Mouse (Mus musculus): Measurements from ENCODE around the gene Lrp8.

The Lrp8 gene

GRCm38 (mm10) chr4:107910020-107910419 lies 108.0 kb downstream of the Lrp8 start:
- DNase-seq (ENCODE audit: low read depth in 1 of 2, low spot score in 2 of 2), result no peak

- DNase-seq (ENCODE audit: low read depth in 1 of 2, low spot score in 2 of 2), result no peak
Measured at GRCm38 (mm10) chr4:107920336-107920735, 118.3 kb downstream of the Lrp8 start.

- no peak for DNase-seq (ENCODE audit: low read depth in 1 of 2, low spot score in 2 of 2)
Measured at GRCm38 (mm10) chr4:107921152-107921695, 119.2 kb downstream of the Lrp8 start.

- DNase-seq (ENCODE audit: low read depth in 1 of 2, low spot score in 2 of 2), result no peak
Measured at GRCm38 (mm10) chr4:107921952-107922351, 119.9 kb downstream of the Lrp8 start.

- peak; percentile 88 to 92 for DNase-seq (ENCODE audit: low read depth in 1 of 2, low spot score in 2 of 2)
Measured at GRCm38 (mm10) chr4:107923145-107923802, 121.2 kb downstream of the Lrp8 start, which contains the start of gene Cpt2. Gene Cpt2, minus strand, starts transcription at chr4:107923610.

GRCm38 (mm10) chr4:107923803-107924194 lies 121.7 kb downstream of the Lrp8 start:
- DNase-seq (ENCODE audit: low read depth in 1 of 2, low spot score in 2 of 2), result no peak

Measured in monocyte, adult 2 months (primary cell).